8 mouse cellular contexts compared by ENCODE assay signal in genomic region chr5:120612442-120612821, GRCm38 (mm10). TPM values are rescaled to one million over a fixed set of nuclear protein-coding genes. Genes with fewer than 3 reads are reported as not detected.
DNase-seq lines count a peak whose midpoint lies in the region; ATAC-seq and TF ChIP-seq lines count a peak whose summit lies in the region.

TSS of gene Rita1 (minus strand) at chr5:120612589.
TSS of gene Ddx54 (plus strand) at chr5:120612739.

- H3K27me3 ChIP-seq in G1E (ENCODE audit: insufficient read depth, low read length), result no peaks in the 10 kb centered on the region
- H3K27me3 ChIP-seq in liver, postnatal 0 days (ENCODE audit: insufficient read depth, low read length), result no peaks in the 10 kb centered on the region
- H3K27me3 ChIP-seq in neural tube, embryonic 14.5 days (ENCODE audit: control insufficient read depth, insufficient read depth, low read length), result no peaks in the 10 kb centered on the region

- peak within 1 kb of the TSS; percentile 94 for H3K4me2 ChIP-seq in liver, postnatal 0 days (ENCODE audit: low read depth, low read length)
- peak within 1 kb of the TSS; percentile 85 for H3K4me2 ChIP-seq in neural tube, embryonic 14.5 days (ENCODE audit: low read depth, low read length)

- no peak for TF ChIP-seq CTCF in G1E (IDR thresholded peaks at IDR 0.05; ENCODE audit: low read depth, low read length)
- TF ChIP-seq CTCF in liver, postnatal 0 days (IDR thresholded peaks at IDR 0.05; ENCODE audit: low read depth), result no peak

- peak; percentile 77 for ATAC-seq in G1E (ENCODE audit: extremely low read depth, insufficient number of reproducible peaks, low FRiP score, poor library complexity, severe bottlenecking)
- ATAC-seq in liver, postnatal 0 days, result peak; percentile 77
- ATAC-seq in neural tube, embryonic 14.5 days (ENCODE audit: low read depth), result peak; percentile 87

- H3K36me3 ChIP-seq in G1E (replicated peaks), result peaks cover 65% of the 10 kb centered on the region
- H3K36me3 ChIP-seq in liver, postnatal 0 days (replicated peaks; ENCODE audit: insufficient read depth, low read length), result peaks cover 15% of the 10 kb centered on the region
- H3K36me3 ChIP-seq in neural tube, embryonic 14.5 days (ENCODE audit: control insufficient read depth, insufficient read depth, low read length), result peaks cover 6% of the 10 kb centered on the region; the same call in 1 of the 2 replicates

- peak within 1 kb of the TSS; percentile 71 for H3K9ac ChIP-seq in liver, postnatal 0 days (replicated peaks)
- peak within 1 kb of the TSS; percentile 58 for H3K9ac ChIP-seq in neural tube, embryonic 14.5 days (replicated peaks; ENCODE audit: low read depth, low read length)

- H3K4me1 ChIP-seq in G1E (ENCODE audit: insufficient read depth, low read depth, low read length), result peaks cover 49% of the 10 kb centered on the region
- peaks cover 19% of the 10 kb centered on the region for H3K4me1 ChIP-seq in liver, postnatal 0 days (ENCODE audit: insufficient read depth)
- H3K4me1 ChIP-seq in neural tube, embryonic 14.5 days (ENCODE audit: control insufficient read depth, insufficient read depth, low read length), result peaks cover 22% of the 10 kb centered on the region

- H3K27ac ChIP-seq in liver, postnatal 0 days (ENCODE audit: low read depth), result peak within 1 kb of the TSS; percentile 82
- peak within 1 kb of the TSS; percentile 88 for H3K27ac ChIP-seq in neural tube, embryonic 14.5 days (ENCODE audit: low read depth, low read length)

- no peak for TF ChIP-seq EP300 in liver, postnatal 0 days (IDR thresholded peaks at IDR 0.05; ENCODE audit: low read depth)

- DNase-seq in G1E (ENCODE audit: low spot score), result peak; percentile 89
- DNase-seq in cerebellum, adult 8-10 months, result peak; percentile 100
- DNase-seq in forelimb bud, embryonic 11.5 days (ENCODE audit: low read depth, low spot score), result peak; percentile 97
- peak; percentile 97 to 99 for DNase-seq in heart, postnatal 36 days
- peak; percentile 98 to 100 for DNase-seq in layer of hippocampus, adult 18-20 months (ENCODE audit: low spot score in 2 of 2)
- DNase-seq in liver, postnatal 0 days, result peak; percentile 97
- DNase-seq in thymus, postnatal 0 days (ENCODE audit: low spot score), result peak; percentile 98

- 0% methylated on average over 22 of the region's 22 CpGs for WGBS in liver, postnatal 0 days (ENCODE audit: insufficient replicate concordance)
- under 1% methylated on average over 22 of the region's 22 CpGs for WGBS in neural tube, embryonic 14.5 days

- peaks cover 5% of the 10 kb centered on the region for H3K9me3 ChIP-seq in G1E (replicated peaks)
- no peaks in the 10 kb centered on the region for H3K9me3 ChIP-seq in liver, postnatal 0 days (ENCODE audit: low read length)
- no peaks in the 10 kb centered on the region for H3K9me3 ChIP-seq in neural tube, embryonic 14.5 days (ENCODE audit: control insufficient read depth, low read length)

- H3K4me3 ChIP-seq in G1E (ENCODE audit: low read depth, low read length), result peak within 1 kb of the TSS; percentile 85
- peak within 1 kb of the TSS; percentile 73 for H3K4me3 ChIP-seq in liver, postnatal 0 days (ENCODE audit: low read depth, low read length)
- H3K4me3 ChIP-seq in neural tube, embryonic 14.5 days (ENCODE audit: low read depth, low read length), result peak within 1 kb of the TSS; percentile 60

- intact Hi-C loops in heart, postnatal 36 days (cut with DNase I), result no loop called here

RNA-seq across cellular contexts. Expression of gene Rita1, which starts in this region (rescaled TPM):
- total RNA-seq in G1E (2014; fragmentation: Nextera tagmentation) (8.4 and 10.5 TPM in 2 replicates), G1E (2017) (9.5 and 13.7 TPM in 2 replicates)
- 42.4 and 45.7 TPM in 2 replicates for polyA plus RNA-seq in G1E (2012)
- total RNA-seq in heart, postnatal 36 days (2021), result 10 to 100 TPM; 15.0 to 17.1 TPM
- total RNA-seq in layer of hippocampus, adult 18-20 months (2021), result 10 to 100 TPM; 27.5 to 29.5 TPM
- 3.1 and 3.4 TPM in 2 replicates for polyA plus RNA-seq in liver, postnatal 0 days (2015; fragmentation: Nextera tagmentation; extraction: Ambion mirVana)
- 21.6 and 26.5 TPM in 2 replicates for polyA plus RNA-seq in neural tube, embryonic 14.5 days (2014; fragmentation: Nextera tagmentation; extraction: Ambion mirVana)
- 10.7 TPM in 2 replicates for polyA plus RNA-seq in thymus, postnatal 0 days (2015; fragmentation: Nextera tagmentation; extraction: Ambion mirVana)

RNA-seq across cellular contexts. Expression of gene Ddx54, which starts in this region (rescaled TPM):
- total RNA-seq in G1E (2014; fragmentation: Nextera tagmentation), result 16.5 and 24.3 TPM in 2 replicates
- 31.5 and 34.7 TPM in 2 replicates for total RNA-seq in G1E (2017)
- 103 and 110 TPM in 2 replicates for polyA plus RNA-seq in G1E (2012)
- 10 to 100 TPM; 22.2 to 24.3 TPM for total RNA-seq in heart, postnatal 36 days (2021)
- 10 to 100 TPM; 39.3 to 40.5 TPM for total RNA-seq in layer of hippocampus, adult 18-20 months (2021)
- 14.0 and 15.1 TPM in 2 replicates for polyA plus RNA-seq in liver, postnatal 0 days (2015; fragmentation: Nextera tagmentation; extraction: Ambion mirVana)
- 23.2 and 27.7 TPM in 2 replicates for polyA plus RNA-seq in neural tube, embryonic 14.5 days (2014; fragmentation: Nextera tagmentation; extraction: Ambion mirVana)
- 106 and 108 TPM in 2 replicates for polyA plus RNA-seq in thymus, postnatal 0 days (2015; fragmentation: Nextera tagmentation; extraction: Ambion mirVana)

Comparison
In these comparisons a context has a peak if more than half of its experiments do, and no peak if none do; other contexts are left out.
1. Peak in every context shown above with its lines: DNase-seq, ATAC-seq, H3K4me3 ChIP-seq and H3K27ac ChIP-seq.